Mouse (Mus musculus): Measurements from ENCODE around the gene Eif2ak2. TPM values are rescaled to one million over a fixed set of nuclear protein-coding genes. Genes with fewer than 3 reads are reported as not detected.

Eif2ak2 gene
- polyA plus RNA-seq, 1 experiment from 2014 or later: 4.0 TPM

DNA sequence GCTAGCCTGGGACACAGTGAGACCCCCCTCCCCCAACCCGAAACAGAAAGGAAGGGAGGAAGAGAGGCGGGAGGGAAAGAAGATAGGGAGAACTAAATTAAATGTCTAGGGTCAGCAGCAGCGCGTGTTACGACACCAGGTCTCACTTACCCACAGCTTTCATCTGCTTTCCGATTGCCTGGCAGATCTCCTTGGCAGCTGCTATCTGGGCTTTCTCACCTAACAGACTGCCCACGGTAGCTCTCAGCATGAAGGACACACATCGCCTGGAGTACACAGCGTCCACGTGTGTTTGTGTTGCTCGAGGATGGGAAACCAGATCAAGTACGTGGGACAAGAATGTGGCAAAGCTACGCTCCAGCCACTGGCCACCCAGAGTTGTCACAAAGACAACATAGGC lies 58.0 kb downstream of the Eif2ak2 start:
- Histone ChIP-seq H3K27me3 (no peaks in the 10 kb centered on the region), H3K27ac (no peak overlapping the region), H3K9me3 (no peaks in the 10 kb centered on the region), H3K4me2 (no peak overlapping the region), H3K4me3 (no peak overlapping the region), H3K36me3 (peaks cover 83% of the 10 kb centered on the region), H3K4me1 (replicated peaks) (no peaks in the 10 kb centered on the region), H3K9ac (no peak overlapping the region)
- no peak for ATAC-seq (ENCODE audit: low FRiP score)
- 96% methylated on average over 13 of the region's 13 CpGs for WGBS

DNA sequence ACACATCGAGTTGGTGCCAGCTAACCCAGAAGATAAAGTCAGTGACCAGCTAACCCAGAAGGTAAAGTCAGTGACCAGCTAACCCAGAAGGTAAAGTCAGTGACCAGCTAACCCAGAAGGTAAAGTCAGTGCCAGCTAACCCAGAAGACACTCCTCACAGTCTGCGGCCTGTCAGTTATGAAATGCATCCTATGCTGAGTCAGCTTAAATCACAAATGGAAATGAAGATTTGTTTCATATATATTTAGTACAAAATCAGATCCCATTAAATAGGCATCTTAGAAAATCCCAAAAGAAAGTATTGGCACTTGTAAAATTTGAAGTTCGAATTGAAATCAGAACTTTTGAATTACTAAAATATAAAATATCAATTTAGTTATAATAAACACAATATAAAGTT lies 72.8 kb downstream of the Eif2ak2 start:
- H3K36me3 ChIP-seq: peaks cover 60% of the 10 kb centered on the region
- WGBS: 95% methylated on average over 3 of the region's 3 CpGs
- H3K4me3 ChIP-seq: no peak overlapping the region
- no peak overlapping the region for H3K27ac ChIP-seq
- H3K4me2 ChIP-seq: no peak overlapping the region
- no peak for ATAC-seq (ENCODE audit: low FRiP score)
- no peaks in the 10 kb centered on the region for H3K4me1 ChIP-seq (replicated peaks)
- H3K9me3 ChIP-seq: no peaks in the 10 kb centered on the region
- no peak overlapping the region for H3K9ac ChIP-seq
- H3K27me3 ChIP-seq: no peaks in the 10 kb centered on the region

DNA sequence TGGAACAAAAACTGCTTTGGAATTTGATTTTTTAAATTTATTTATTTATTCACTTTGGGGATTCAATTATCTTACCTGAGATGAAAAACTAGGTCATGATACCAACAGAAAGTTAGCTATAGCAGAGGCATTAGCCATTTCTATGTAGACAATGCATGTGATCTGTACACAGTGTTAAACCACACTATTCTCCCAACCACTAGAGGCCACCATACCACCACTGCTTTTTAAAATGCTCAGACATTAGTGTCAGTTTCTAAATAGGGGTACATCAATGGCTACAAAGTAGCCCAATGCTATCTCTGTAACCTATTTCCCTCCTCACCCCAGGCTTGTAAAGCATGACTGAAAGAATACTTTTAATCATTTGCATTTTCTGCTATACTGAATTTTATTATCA lies 73.4 kb downstream of the Eif2ak2 start:
- no peaks in the 10 kb centered on the region for H3K27me3 ChIP-seq
- no peak overlapping the region for H3K27ac ChIP-seq
- no peaks in the 10 kb centered on the region for H3K9me3 ChIP-seq
- no peak for ATAC-seq (ENCODE audit: low FRiP score)
- H3K4me3 ChIP-seq: no peak overlapping the region
- H3K4me2 ChIP-seq: no peak overlapping the region
- no peak overlapping the region for H3K9ac ChIP-seq
- H3K36me3 ChIP-seq: peaks cover 57% of the 10 kb centered on the region
- no peaks in the 10 kb centered on the region for H3K4me1 ChIP-seq (replicated peaks)

Other genes starting within 250 kb of the Eif2ak2 start
- gene Strn, start 145.4 kb downstream of the Eif2ak2 start, polyA plus RNA-seq (2015; fragmentation: Nextera tagmentation; extraction: Ambion mirVana): 5.0 and 5.7 TPM in 2 replicates
- gene Heatr5b, start 47.2 kb downstream of the Eif2ak2 start, polyA plus RNA-seq (2015; fragmentation: Nextera tagmentation; extraction: Ambion mirVana): 20.4 and 21.3 TPM in 2 replicates
- 48.8 and 52.7 TPM in 2 replicates for gene Gpatch11, start 47.0 kb downstream of the Eif2ak2 start, polyA plus RNA-seq (2015; fragmentation: Nextera tagmentation; extraction: Ambion mirVana)
- not detected in 2 replicates for gene Sult6b1, start 24.4 kb upstream of the Eif2ak2 start, polyA plus RNA-seq (2015; fragmentation: Nextera tagmentation; extraction: Ambion mirVana)
- 125 and 127 TPM in 2 replicates for gene Cebpzos, start 33.9 kb upstream of the Eif2ak2 start, polyA plus RNA-seq (2015; fragmentation: Nextera tagmentation; extraction: Ambion mirVana)
- gene Cebpz, start 54.5 kb upstream of the Eif2ak2 start, polyA plus RNA-seq (2015; fragmentation: Nextera tagmentation; extraction: Ambion mirVana): 57.3 and 61.0 TPM in 2 replicates
- gene Ndufaf7, start 54.6 kb upstream of the Eif2ak2 start, polyA plus RNA-seq (2015; fragmentation: Nextera tagmentation; extraction: Ambion mirVana): 57.1 and 62.5 TPM in 2 replicates
- 17.6 and 18.8 TPM in 2 replicates for gene Prkd3, start 138.2 kb upstream of the Eif2ak2 start, polyA plus RNA-seq (2015; fragmentation: Nextera tagmentation; extraction: Ambion mirVana)
- 12.4 and 13.2 TPM in 2 replicates for gene Qpct, start 169.3 kb upstream of the Eif2ak2 start, polyA plus RNA-seq (2015; fragmentation: Nextera tagmentation; extraction: Ambion mirVana)

Measured in hindbrain, embryonic 13.5 days (tissue).